8 mouse cellular contexts compared by ENCODE assay signal in the genomic region with DNA sequence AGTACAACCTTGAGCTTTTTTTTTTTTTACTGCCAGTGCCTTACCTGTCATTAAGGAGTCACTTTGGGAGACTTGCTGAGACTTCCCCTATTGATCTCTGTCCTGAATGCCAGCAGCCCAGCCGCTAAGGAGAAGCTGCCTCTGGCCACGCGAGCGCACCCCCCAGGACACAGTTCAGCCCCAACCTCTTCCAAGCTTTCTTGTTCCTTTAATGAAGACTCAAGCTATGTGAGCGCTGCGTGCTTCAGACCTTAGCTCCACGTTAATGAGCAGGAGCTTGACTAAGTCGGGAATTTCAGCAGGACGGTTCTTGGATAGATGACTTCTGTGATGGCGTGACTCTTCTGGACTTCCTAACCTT. TPM values are rescaled to one million over a fixed set of nuclear protein-coding genes. Genes with fewer than 3 reads are reported as not detected.
A peak's percentile ranks its signal among the peaks of the same experiment; 100 is the strongest.
DNase-seq lines count a peak whose midpoint lies in the region; ATAC-seq and TF ChIP-seq lines count a peak whose summit lies in the region.
"Had no signal": no experiment of that assay in that cellular context is flagged by ENCODE, and none has a peak within 500 bp of the region (broad histone marks: within the 10 kb centered on the region; RNA-seq: fewer than 3 reads in every experiment).

No protein-coding gene starts in this region.

- H3K27me3 ChIP-seq in ES-Bruce4 (ENCODE audit: control insufficient read depth, insufficient read depth, low read length, poor library complexity, severe bottlenecking): no peaks in the 10 kb centered on the region
- H3K27me3 ChIP-seq in hindbrain, embryonic 12.5 days: peaks cover 5% of the 10 kb centered on the region; the same call in 1 of the 2 replicates

- H3K4me1 ChIP-seq in ES-Bruce4 (ENCODE audit: control insufficient read depth, insufficient read depth, low read length): peaks cover 2% of the 10 kb centered on the region
- H3K4me1 ChIP-seq in hindbrain, embryonic 12.5 days: peaks cover 8% of the 10 kb centered on the region; the same call in 1 of the 2 replicates

- no peak for ATAC-seq in hindbrain, embryonic 12.5 days (ENCODE audit: low FRiP score)
- peak; percentile 75 for ATAC-seq in megakaryocyte progenitor cell, adult 5-6 weeks (replicated peaks; ENCODE audit: poor library complexity)

- 26% methylated on average over 10 of the region's 10 CpGs for WGBS in hindbrain, embryonic 12.5 days

- peak; percentile 52 for DNase-seq in ZHBTc4 (ENCODE audit: low read depth, low spot score)
- DNase-seq in frontal cortex, postnatal 14 days (ENCODE audit: low spot score in 2 of 2): no peak
- no peak for DNase-seq in layer of hippocampus, postnatal 10 days (ENCODE audit: low spot score in 2 of 2)
- DNase-seq in adrenal gland, adult (ENCODE audit: inconsistent age in 2 of 2, low spot score in 1 of 2): no peak

- 0 out of 2 replicates have a peak overlapping the region, but pooled peaks have one; percentile 15 for H3K4me3 ChIP-seq in ES-Bruce4 (ENCODE audit: low read depth, low read length)
- H3K4me3 ChIP-seq in hindbrain, embryonic 12.5 days: no peak overlapping the region
- H3K4me3 ChIP-seq: erythroblast, embryonic 14.5 days had no signal

- H3K4me2 ChIP-seq in hindbrain, embryonic 12.5 days (replicated peaks): peak overlapping the region; percentile 37; the same call in 1 of the 2 replicates

- H3K9ac ChIP-seq in ES-Bruce4 (ENCODE audit: low read depth, poor library complexity, severe bottlenecking): peak overlapping the region; percentile 47
- H3K9ac ChIP-seq in hindbrain, embryonic 12.5 days: no peak overlapping the region

- H3K27ac ChIP-seq in ES-Bruce4 (ENCODE audit: insufficient read depth, low read length): no peak overlapping the region
- no peak overlapping the region for H3K27ac ChIP-seq in hindbrain, embryonic 12.5 days

- no peak for TF ChIP-seq EP300 in ES-Bruce4 (IDR thresholded peaks at IDR 0.05; ENCODE audit: insufficient read depth, low read depth, low read length)

- TF ChIP-seq POLR2A in ES-Bruce4 (IDR thresholded peaks at IDR 0.05; ENCODE audit: insufficient read depth, low read length): no peak

- no peaks in the 10 kb centered on the region for H3K9me3 ChIP-seq in ES-Bruce4 (replicated peaks; ENCODE audit: control insufficient read depth, insufficient read depth, low read length, poor library complexity, severe bottlenecking)
- H3K9me3 ChIP-seq in hindbrain, embryonic 12.5 days (replicated peaks): no peaks in the 10 kb centered on the region

- H3K36me3 ChIP-seq in ES-Bruce4 (ENCODE audit: control insufficient read depth, insufficient read depth, low read length, poor library complexity, severe bottlenecking): no peaks in the 10 kb centered on the region
- H3K36me3 ChIP-seq in hindbrain, embryonic 12.5 days: no peaks in the 10 kb centered on the region

- TF ChIP-seq CTCF in ES-Bruce4 (IDR thresholded peaks at IDR 0.05; ENCODE audit: low read depth, low read length): no peak

RNA-seq across cellular contexts. Expression of gene Bbs10, which starts 37.9 kb away (rescaled TPM):
- 3.4 and 4.4 TPM in 2 replicates for polyA plus RNA-seq in ES-Bruce4 (2011; ENCODE audit: insufficient read depth, insufficient read length, low read depth, missing spikeins)
- polyA plus RNA-seq in hindbrain, embryonic 12.5 days (2016; fragmentation: Nextera tagmentation; extraction: Ambion mirVana): 6.5 and 6.7 TPM in 2 replicates
- total RNA-seq in megakaryocyte progenitor cell, adult 5-6 weeks (2015): 2.9 and 3.8 TPM in 2 replicates
- total RNA-seq in megakaryocyte progenitor cell, adult 5-6 weeks (2017): 1.3 and 4.9 TPM in 2 replicates
- 1 to 10 TPM; 3.8 to 4.2 TPM for total RNA-seq in layer of hippocampus, postnatal 10 days (2021)
- polyA plus RNA-seq: erythroblast, embryonic 14.5 days had no signal
